Mouse (Mus musculus) gastrocnemius, adult 18-20 months (tissue): ENCODE results near the gene Sh3bp1. TPM values are rescaled to one million over a fixed set of nuclear protein-coding genes. Genes with fewer than 3 reads are reported as not detected.

Experiments used
- DNase-seq: peaks from one replicate; pipeline ENCODE4 v3.0.0; 2021; ENCODE audit warnings: low spot score
- long read RNA-seq, 2 experiments: library from polyadenylated mRNA; stranded (forward); transcript quantifications; one replicate each; pipeline ENCODE4 v2.0.0; 2021
- total RNA-seq, 2 experiments: library from RNA; stranded (reverse); gene quantifications; 2 replicates each; pipeline ENCODE4 v1.2.3; 2021

The Sh3bp1 gene
- 1 to 10 TPM; 1.0 to 1.9 TPM for total RNA-seq
- long read RNA-seq, experiment 1, partial matches to known transcripts = 0 of 2 reads
- long read RNA-seq, experiment 1, other reads (novel, unspliced or antisense) = 0 of 2 reads
- long read RNA-seq, experiment 2 = 0 reads

- DNase-seq = peak; percentile 51
Observed at GRCm38 (mm10) chr15:78899740-78900584, at the start of gene Sh3bp1. Gene Sh3bp1 (plus strand): TSS chr15:78899768.

GRCm38 (mm10) chr15:78850059-78850824 lies 49.3 kb upstream of the Sh3bp1 start:
- no peak for DNase-seq

GRCm38 (mm10) chr15:78850944-78851343 lies 48.6 kb upstream of the Sh3bp1 start:
- no peak for DNase-seq

GRCm38 (mm10) chr15:78851505-78852153 lies 47.9 kb upstream of the Sh3bp1 start:
- peak; percentile 92 for DNase-seq

- DNase-seq = no peak
Observed at GRCm38 (mm10) chr15:78855303-78855965, 44.1 kb upstream of the Sh3bp1 start, which contains the start of gene Lgals2. Gene Lgals2 (minus strand): TSS chr15:78855529.

- peak; percentile 77 for DNase-seq
Observed at GRCm38 (mm10) chr15:78857009-78857408, 42.6 kb upstream of the Sh3bp1 start.

- DNase-seq = no peak
Observed at GRCm38 (mm10) chr15:78859311-78859710, 40.3 kb upstream of the Sh3bp1 start.

GRCm38 (mm10) chr15:78859714-78860113 lies 39.9 kb upstream of the Sh3bp1 start:
- no peak for DNase-seq

- DNase-seq = no peak
Observed at GRCm38 (mm10) chr15:78862280-78862679, 37.3 kb upstream of the Sh3bp1 start.

- no peak for DNase-seq
Observed at GRCm38 (mm10) chr15:78863154-78863553, 36.4 kb upstream of the Sh3bp1 start.

GRCm38 (mm10) chr15:78863852-78864253 lies 35.7 kb upstream of the Sh3bp1 start:
- peak; percentile 44 for DNase-seq

GRCm38 (mm10) chr15:78868398-78868797 lies 31.2 kb upstream of the Sh3bp1 start:
- no peak for DNase-seq

- no peak for DNase-seq
Observed at GRCm38 (mm10) chr15:78868826-78869233, 30.7 kb upstream of the Sh3bp1 start.

GRCm38 (mm10) chr15:78869775-78870174 lies 29.8 kb upstream of the Sh3bp1 start:
- peak; percentile 51 for DNase-seq

- DNase-seq = no peak
Observed at GRCm38 (mm10) chr15:78872021-78872608, 27.5 kb upstream of the Sh3bp1 start.

GRCm38 (mm10) chr15:78873803-78874435 lies 25.6 kb upstream of the Sh3bp1 start:
- no peak for DNase-seq

GRCm38 (mm10) chr15:78874989-78875388 lies 24.6 kb upstream of the Sh3bp1 start:
- no peak for DNase-seq

GRCm38 (mm10) chr15:78875537-78875936 lies 24.0 kb upstream of the Sh3bp1 start:
- no peak for DNase-seq

GRCm38 (mm10) chr15:78876258-78876696 lies 23.3 kb upstream of the Sh3bp1 start:
- peak; percentile 68 for DNase-seq
